Mouse (Mus musculus) Patski (cell line): ENCODE measurements around the gene Hoxb9. TPM values are rescaled to one million over a fixed set of nuclear protein-coding genes. Genes with fewer than 3 reads are reported as not detected.

Experiments
- ATAC-seq: fragments of 100-300 bp; one replicate; pipeline ENCODE4 v1.8.0; 2021
- CTCF ChIA-PET: fragments of 350-600 bp; sonication (Branson Sonifier 250); formaldehyde crosslinking; loops from one replicate; lab custom pipeline; 2022; ENCODE audit warnings: inconsistent platforms; lab: Charles Lee
- POLR2A ChIA-PET: fragments of 350-600 bp; sonication (Branson Sonifier 250); formaldehyde crosslinking; loops from one replicate; lab custom pipeline; 2022; ENCODE audit warnings: antibody characterized with exemption, inconsistent platforms; lab: Charles Lee
- DNase-seq: peaks from one replicate; pipeline ENCODE4 v3.0.0-alpha.2; 2011; ENCODE audit warnings: low read depth, low spot score
- H3K27me3 ChIP-seq: fragments of 371-371 bp; one replicate; pipeline ENCODE4 v1.5.1; 2021
- CTCF ChIP-seq: fragments of 100-300 bp; IDR thresholded peaks from one replicate; pipeline ENCODE4 v1.5.1; 2021
- in situ Hi-C: fragments of 300-500 bp; cut with MboI; formaldehyde crosslinking; loops from 3 replicates; pipeline ENCODE4 v1.11.1; 2018; ENCODE audit warnings: low pct_unique_long_range_greater_than_20kb, mixed read lengths
- polyA plus RNA-seq: library from polyadenylated mRNA; unstranded; gene quantifications from one replicate; pipeline ENCODE4 v1.2.3, GENCODE M21; 2021

Gene Hoxb9
- polyA plus RNA-seq, 1 experiment from 2014 or later, result 111 TPM

GRCm38 (mm10) chr11:96288455-96289221 is 17.4 kb downstream of the Hoxb9 start:
- ChIA-PET CTCF (interaction anchor here (1.1 kb wide), 1 partner anchor 332 kb away, joined by 3 read pairs; no protein-coding TSS in a partner anchor), POLR2A (interaction anchor here (1.0 to 42.9 kb wide), 3 partner anchors 0 to 59 kb away, joined by 3 to 1274 read pairs (median 1274); partner anchors contain the start of genes Hoxb4, Hoxb5, Hoxb6 and Hoxb7)
- ATAC-seq (no peak), DNase-seq (no peak)
- in situ Hi-C loops, result no loop called here
- H3K27me3 ChIP-seq, result no peaks in the 10 kb centered on the region
- no peak for TF ChIP-seq CTCF

DNA sequence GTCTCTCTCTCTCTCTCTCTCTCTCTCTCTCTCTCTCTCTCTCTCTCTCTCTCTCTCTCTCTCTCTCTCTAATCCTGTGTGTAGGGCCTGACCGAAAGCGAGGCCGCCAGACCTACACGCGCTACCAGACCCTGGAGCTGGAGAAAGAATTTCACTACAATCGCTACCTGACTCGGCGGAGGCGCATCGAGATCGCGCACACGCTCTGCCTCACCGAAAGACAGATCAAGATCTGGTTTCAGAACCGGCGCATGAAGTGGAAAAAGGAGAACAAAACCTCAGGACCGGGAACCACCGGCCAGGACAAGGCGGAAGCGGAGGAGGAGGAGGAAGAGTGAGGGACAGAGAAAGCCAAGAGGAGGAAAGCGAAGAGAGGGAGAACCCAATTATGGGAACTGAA is 18.0 kb downstream of the Hoxb9 start:
- ATAC-seq (no peak), DNase-seq (no peak)
- CTCF ChIA-PET, result interaction anchor here (1.1 to 21.6 kb wide), 2 partner anchors 10 to 331 kb away, joined by 3 to 215 read pairs; partner anchors contain the start of gene Hoxb8
- POLR2A ChIA-PET, result interaction anchor here (0.6 to 42.9 kb wide), 3 partner anchors 1 to 610 kb away, joined by 3 to 1274 read pairs (median 1274); partner anchors contain the start of genes Hoxb4, Hoxb5, Hoxb6 and Hoxb7
- no peak for TF ChIP-seq CTCF
- H3K27me3 ChIP-seq, result no peaks in the 10 kb centered on the region
- in situ Hi-C loops, result no loop called here

DNA sequence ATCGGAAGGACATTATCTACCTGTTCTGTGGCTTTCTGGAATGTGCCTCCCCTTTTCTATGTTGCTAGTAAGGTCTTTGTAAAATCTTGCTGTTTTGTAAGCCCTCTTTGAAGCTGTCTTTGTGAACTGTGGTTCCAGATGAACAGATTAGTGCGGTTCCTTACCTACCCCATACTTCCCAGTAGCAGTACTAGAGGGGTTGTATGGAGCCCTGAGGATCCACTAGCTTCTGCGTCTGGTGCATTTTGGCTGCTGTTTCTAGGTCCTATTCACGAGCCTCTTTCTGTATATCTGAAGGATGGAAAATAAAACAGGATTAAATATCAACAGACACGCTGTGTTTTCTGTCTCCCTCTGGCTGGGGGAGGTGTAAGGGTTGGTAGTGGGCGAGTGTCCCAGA is 18.6 kb downstream of the Hoxb9 start:
- ChIA-PET CTCF (interaction anchor here (0.7 to 21.6 kb wide), 3 partner anchors 11 to 331 kb away, joined by 3 to 215 read pairs (median 3); partner anchors contain the start of gene Hoxb8), POLR2A (interaction anchor here (0.6 to 42.9 kb wide), 4 partner anchors 1 to 609 kb away, joined by 3 to 1274 read pairs (median 642); partner anchors contain the start of genes Hoxb4, Hoxb5, Hoxb6 and Hoxb7)
- no peaks in the 10 kb centered on the region for H3K27me3 ChIP-seq
- in situ Hi-C loops, result no loop called here
- DNase-seq (no peak), ATAC-seq (no peak)
- TF ChIP-seq CTCF, result no peak

- no peaks in the 10 kb centered on the region for H3K27me3 ChIP-seq
- no peak for TF ChIP-seq CTCF
- POLR2A ChIA-PET, result interaction anchor here (0.6 to 42.9 kb wide), 8 partner anchors 2 to 644 kb away, joined by 4 to 1274 read pairs (median 4); partner anchors contain the start of genes Hoxb4, Hoxb5, Hoxb6 and Hoxb7
- CTCF ChIA-PET, result interaction anchor here (1.5 to 21.6 kb wide), 2 partner anchors 12 to 13 kb away, joined by 6 to 215 read pairs; partner anchors contain the start of genes Hoxb5 and Hoxb8
- DNase-seq (no peak), ATAC-seq (no peak)
- in situ Hi-C loops, result no loop called here
Observed at GRCm38 (mm10) chr11:96290705-96291355, 19.6 kb downstream of the Hoxb9 start.

- ATAC-seq (no peak), DNase-seq (no peak)
- in situ Hi-C loops, result no loop called here
- TF ChIP-seq CTCF, result no peak
- H3K27me3 ChIP-seq, result no peaks in the 10 kb centered on the region
- ChIA-PET CTCF (interaction anchor here (0.7 to 21.6 kb wide), 4 partner anchors 12 to 329 kb away, joined by 3 to 215 read pairs (median 5); partner anchors contain the start of genes Hoxb5 and Hoxb8), POLR2A (interaction anchor here (0.6 to 42.9 kb wide), 9 partner anchors 4 to 643 kb away, joined by 4 to 1274 read pairs (median 4); partner anchors contain the start of genes Hoxb4, Hoxb5, Hoxb6 and Hoxb7)
Observed at GRCm38 (mm10) chr11:96291681-96292564, 20.7 kb downstream of the Hoxb9 start, which contains the start of gene Hoxb6. TSS of gene Hoxb6 (plus strand) at chr11:96292476.

DNA sequence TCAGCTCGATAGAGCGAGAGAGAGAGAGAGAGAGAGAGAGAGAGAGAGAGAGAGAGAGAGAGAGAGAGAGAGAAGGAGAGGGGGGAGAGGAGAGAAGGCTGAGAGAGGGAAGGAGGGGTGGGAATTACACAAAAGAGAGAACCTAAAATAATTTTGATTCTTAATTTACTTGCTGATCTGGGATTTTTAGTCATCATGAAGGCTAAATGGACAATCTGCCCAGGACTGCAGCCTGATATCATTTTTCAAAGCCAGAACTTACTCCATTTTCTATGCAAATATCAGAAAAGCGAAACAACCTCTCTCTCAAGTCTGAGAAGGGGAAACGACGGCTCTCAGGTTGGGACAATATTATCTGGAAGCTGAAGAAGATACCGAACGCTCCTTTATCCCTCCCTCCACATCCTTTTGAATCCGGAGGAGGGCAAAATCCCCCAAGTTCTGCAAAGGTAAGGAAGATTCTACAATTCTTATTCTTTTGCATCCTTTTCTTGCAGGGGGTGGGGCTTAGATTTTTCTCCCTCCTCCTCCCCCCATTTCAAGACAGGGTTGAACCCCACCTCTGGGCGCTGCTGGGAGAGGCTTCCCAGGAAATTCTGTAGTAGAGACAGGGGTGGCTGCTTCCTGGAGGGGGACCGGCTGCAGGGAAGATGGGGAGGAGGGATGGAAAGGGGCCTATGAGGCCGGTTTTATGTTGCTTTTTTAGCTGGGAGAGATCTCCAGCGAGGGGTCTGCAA is 21.5 kb downstream of the Hoxb9 start:
- in situ Hi-C loops, result no loop called here
- POLR2A ChIA-PET, result interaction anchor here (0.7 to 42.9 kb wide), 9 partner anchors 4 to 269 kb away, joined by 3 to 1274 read pairs (median 6); partner anchors contain the start of genes Hoxb4, Hoxb5, Hoxb6 and Hoxb7
- H3K27me3 ChIP-seq, result no peaks in the 10 kb centered on the region
- no peak for ATAC-seq
- CTCF ChIA-PET, result interaction anchor here (1.2 to 21.6 kb wide), 3 partner anchors 10 to 14 kb away, joined by 4 to 215 read pairs (median 6); partner anchors contain the start of genes Hoxb5 and Hoxb8
- DNase-seq, result no peak
- TF ChIP-seq CTCF, result no peak

DNA sequence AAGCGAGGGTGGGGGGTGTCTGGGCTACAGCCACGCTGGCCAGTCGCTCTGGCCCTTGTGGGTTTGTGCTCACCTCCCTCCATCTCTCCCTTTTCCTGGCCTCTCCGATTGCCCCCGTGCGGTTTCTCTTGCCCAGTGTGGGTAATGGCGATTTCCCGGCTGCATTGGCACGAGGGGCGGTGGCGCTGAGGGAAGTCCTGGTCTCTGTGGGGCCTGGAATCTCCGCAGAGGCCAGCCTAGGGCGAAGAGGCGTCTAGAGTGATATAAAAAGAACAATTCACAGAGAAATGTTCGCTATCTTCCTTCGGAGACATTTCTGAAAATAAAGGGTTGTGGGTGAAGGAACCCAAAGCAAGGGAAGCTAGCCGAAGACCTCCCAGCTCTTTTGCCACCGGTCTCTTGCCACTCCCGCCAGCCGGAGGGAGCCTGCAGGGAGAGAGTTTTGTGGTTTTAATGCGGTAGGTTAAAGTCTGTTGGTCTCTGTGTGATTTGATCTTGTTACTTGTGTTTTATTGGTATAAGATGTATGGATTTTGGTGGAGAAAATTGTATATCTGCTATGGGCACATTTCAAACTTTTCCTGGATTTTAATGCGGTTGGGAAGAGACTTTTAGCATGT is 22.2 kb downstream of the Hoxb9 start:
- ChIA-PET CTCF (interaction anchor here (1.2 to 21.6 kb wide), 3 partner anchors 9 to 15 kb away, joined by 3 to 215 read pairs (median 4); partner anchors contain the start of gene Hoxb8), POLR2A (interaction anchor here (0.6 to 42.9 kb wide), 8 partner anchors 5 to 451 kb away, joined by 3 to 1274 read pairs (median 6); partner anchors contain the start of genes Hoxb4, Hoxb5, Hoxb6 and Hoxb7)
- no peak for TF ChIP-seq CTCF
- ATAC-seq, result no peak
- no peaks in the 10 kb centered on the region for H3K27me3 ChIP-seq
- in situ Hi-C loops, result no loop called here
- no peak for DNase-seq
